Mouse (Mus musculus) small intestine, adult 2 months (tissue): ENCODE data around the gene Nr4a1.

Experiments
- CTCF ChIP-seq: fragments of 200-500 bp; IDR thresholded peaks from 2 replicates; pipeline ENCODE4 v1.5.1; 2012; ENCODE audit warnings: low read depth, mild to moderate bottlenecking, control low read depth, inconsistent platforms, low read length, moderate library complexity, mixed read lengths; ENCODE audit not compliant: insufficient replicate concordance, insufficient read length; ENCODE audit errors: extremely low read depth
- POLR2A ChIP-seq: fragments of 200-500 bp; IDR thresholded peaks from 2 replicates; pipeline ENCODE4 v1.6.1; 2012; ENCODE audit warnings: low read depth, mild to moderate bottlenecking, control low read depth, inconsistent platforms, low read length, moderate library complexity

DNA sequence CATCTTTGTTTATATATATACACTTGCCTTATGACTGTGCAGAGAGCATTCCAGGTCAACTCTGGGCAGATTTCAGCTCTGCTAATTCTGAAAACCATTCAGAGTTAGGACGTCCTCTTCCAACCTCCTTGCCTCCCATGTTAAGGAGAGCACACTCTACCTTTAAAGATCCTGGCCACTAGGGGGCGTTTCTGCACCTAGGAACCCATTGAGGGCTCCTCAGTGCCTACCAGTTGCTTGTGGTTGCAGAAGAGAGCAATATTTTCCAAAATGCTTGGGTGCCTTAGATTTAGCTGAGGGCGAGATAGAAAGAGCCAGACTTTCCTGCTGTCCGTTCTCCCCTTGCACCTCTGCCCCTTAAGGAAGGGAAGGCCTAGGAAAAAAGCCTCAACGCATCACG is 43.8 kb upstream of the Nr4a1 start:
- TF ChIP-seq POLR2A, result no peak
- peak; percentile 73; the same call in 1 of the 2 replicates for TF ChIP-seq CTCF
